Mouse (Mus musculus) embryonic stem cell, embryonic (primary cell): Measurements from ENCODE around the gene Spindoc.

Experiments used
- CTCF ChIA-PET, 4 experiments: fragments of 300-600 bp in 2 of 4; fragments of 350-600 bp in 2 of 4; sonication (Branson Sonifier 250); formaldehyde crosslinking; loops; one replicate each; lab custom pipeline; 2022; ENCODE audit warnings: inconsistent platforms in 2 of 4; lab: Charles Lee
- POLR2A ChIA-PET, 4 experiments: fragments of 300-600 bp in 2 of 4; fragments of 350-600 bp in 2 of 4; sonication (Branson Sonifier 250); formaldehyde crosslinking; loops; one replicate each; lab custom pipeline; 2022; ENCODE audit warnings: antibody characterized with exemption in 4 of 4, inconsistent platforms in 1 of 4; lab: Charles Lee

The Spindoc gene

GRCm38 (mm10) chr19:7416834-7417735 lies 34.3 kb upstream of the Spindoc start, which contains the start of gene 2700081O15Rik:
Gene 2700081O15Rik (plus strand): TSS chr19:7417625.
- ChIA-PET POLR2A (interaction anchor here (0.5 to 3.1 kb wide), 77 partner anchors 10 to 1422 kb away, joined by 3 to 35 read pairs (median 4); partner anchors contain the start of genes Mark2 (in 2 of the 4), Naa40 (in 2 of the 4), Otub1 (in 2 of the 4) and Rcor2 (in 2 of the 4)), CTCF (interaction anchor here in 3 of 4 experiments (0.6 to 2.3 kb wide), 26 partner anchors 9 to 1369 kb away, joined by 3 to 10 read pairs (median 4); partner anchors contain the start of genes Cox8a (in 1 of the 3), Naa40 (in 1 of the 3), Rcor2 (in 1 of the 3) and Taf6l (in 1 of the 3))

- ChIA-PET CTCF (interaction anchor here in 2 of 4 experiments (0.9 to 2.3 kb wide), 4 partner anchors 20 to 157 kb away, joined by 3 to 9 read pairs (median 4); no protein-coding TSS in a partner anchor), POLR2A (interaction anchor here in 3 of 4 experiments (0.5 to 3.1 kb wide), 43 partner anchors 11 to 1423 kb away, joined by 3 to 35 read pairs (median 4); partner anchors contain the start of genes Mark2 (in 2 of the 3), Naa40 (in 2 of the 3), Rtn3 (in 2 of the 3) and Atl3 (in 1 of the 3))
Measured at GRCm38 (mm10) chr19:7415916-7416833, 33.4 kb upstream of the Spindoc start.

DNA sequence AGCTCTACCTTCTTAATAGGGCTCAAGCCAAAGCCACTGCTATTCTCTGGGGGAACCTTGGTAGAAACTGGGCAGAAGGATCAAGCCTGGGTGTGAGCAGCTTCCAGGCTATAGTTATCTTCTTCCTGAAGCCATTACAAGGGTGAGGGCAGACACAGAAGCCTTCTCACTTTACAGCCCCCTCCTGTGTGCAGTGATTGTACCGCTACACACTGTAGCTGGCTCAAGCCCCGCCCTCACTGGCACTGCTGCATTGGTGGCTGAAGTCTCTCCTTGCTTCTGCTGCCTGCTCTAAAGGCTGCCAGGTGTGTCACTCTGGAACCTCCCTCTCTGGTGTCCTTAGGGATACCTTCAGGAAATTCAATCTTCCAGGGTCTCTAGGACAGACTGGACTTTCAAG lies 29.6 kb upstream of the Spindoc start:
- ChIA-PET POLR2A (interaction anchor here in 3 of 4 experiments (0.6 to 2.6 kb wide), 11 partner anchors 12 to 1311 kb away, joined by 3 to 7 read pairs (median 3); partner anchors contain the start of gene Slc3a2 (in 1 of the 3)), CTCF (no interaction called here)

DNA sequence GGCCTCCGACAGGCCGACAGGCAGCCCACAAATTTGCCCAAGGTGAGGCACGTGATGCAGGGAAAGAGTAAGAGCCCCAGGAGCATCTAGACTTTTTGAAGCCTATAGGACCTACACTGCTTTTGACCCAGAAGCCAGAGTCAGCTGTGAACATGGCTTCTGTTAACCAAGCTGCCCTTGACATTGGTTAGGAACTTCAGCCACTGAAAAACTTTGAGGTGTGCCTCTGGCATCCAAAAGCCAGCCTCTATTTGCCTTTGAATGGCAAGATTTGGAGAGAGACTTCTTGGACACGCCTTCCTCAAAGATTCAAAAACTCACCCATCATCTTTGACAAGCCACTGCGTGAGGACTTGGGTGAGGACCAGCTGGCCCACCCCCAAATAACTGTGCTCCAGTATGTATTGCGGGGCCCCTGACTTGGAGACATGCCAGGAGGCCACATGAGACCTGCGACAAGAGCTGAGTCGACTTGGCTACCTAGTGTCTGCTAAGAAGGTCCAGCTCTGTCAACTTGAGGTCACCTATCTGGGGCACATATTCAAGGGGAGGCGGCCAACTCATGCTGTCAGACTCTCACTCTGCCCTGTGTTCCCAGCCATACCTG lies 21.9 kb upstream of the Spindoc start:
- POLR2A ChIA-PET: interaction anchor here in 3 of 4 experiments (0.6 to 2.2 kb wide), 22 partner anchors 9 to 347 kb away, joined by 3 to 12 read pairs (median 4); partner anchors contain the start of genes 2700081O15Rik (in 2 of the 3), Atl3 (in 1 of the 3) and Otub1 (in 1 of the 3)
- CTCF ChIA-PET: interaction anchor here in 3 of 4 experiments (0.6 to 1.7 kb wide), 7 partner anchors 16 to 334 kb away, joined by 3 to 5 read pairs (median 3); no protein-coding TSS in a partner anchor

DNA sequence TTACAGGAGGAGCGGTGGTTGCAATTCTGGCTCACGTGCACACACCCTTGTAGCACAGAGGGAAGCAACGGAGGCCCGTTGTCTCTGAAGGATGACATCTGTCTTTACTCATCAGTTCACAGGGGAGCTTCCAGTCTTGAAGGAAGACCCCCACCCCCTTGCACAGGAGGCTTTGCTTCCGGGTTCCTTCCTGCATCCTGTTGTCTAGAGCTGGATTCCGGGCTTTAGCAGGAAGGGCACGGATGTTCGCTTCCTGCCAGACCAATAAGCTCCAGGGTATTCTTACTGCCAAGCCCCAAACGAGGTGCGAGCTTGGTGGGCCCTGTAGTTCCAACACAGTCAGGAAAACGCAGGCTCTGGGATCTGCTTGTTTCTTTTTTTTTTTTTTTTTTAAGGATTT lies 17.8 kb upstream of the Spindoc start:
- POLR2A ChIA-PET: interaction anchor here in 3 of 4 experiments (0.6 to 2.5 kb wide), 21 partner anchors 11 to 531 kb away, joined by 3 to 10 read pairs (median 4); partner anchors contain the start of genes 2700081O15Rik (in 1 of the 3), Naa40 (in 1 of the 3) and Spindoc (in 1 of the 3)

GRCm38 (mm10) chr19:7398898-7399297 lies 16.1 kb upstream of the Spindoc start:
- CTCF ChIA-PET: interaction anchor here in 1 of 4 experiments (0.7 kb wide), 1 partner anchor 132 kb away, joined by 3 read pairs; the partner anchor contains the start of gene Rcor2
- POLR2A ChIA-PET: interaction anchor here in 3 of 4 experiments (0.6 to 2.5 kb wide), 6 partner anchors 12 to 1422 kb away, joined by 3 to 10 read pairs (median 4); partner anchors contain the start of genes 2700081O15Rik (in 1 of the 3) and Naa40 (in 1 of the 3)

More for the DNA sequence above, 17.8 kb upstream of the Spindoc start:
- CTCF ChIA-PET: interaction anchor here in 3 of 4 experiments (0.6 to 1.3 kb wide), 3 partner anchors 18 to 273 kb away, joined by 4 to 7 read pairs (median 5); no protein-coding TSS in a partner anchor

DNA sequence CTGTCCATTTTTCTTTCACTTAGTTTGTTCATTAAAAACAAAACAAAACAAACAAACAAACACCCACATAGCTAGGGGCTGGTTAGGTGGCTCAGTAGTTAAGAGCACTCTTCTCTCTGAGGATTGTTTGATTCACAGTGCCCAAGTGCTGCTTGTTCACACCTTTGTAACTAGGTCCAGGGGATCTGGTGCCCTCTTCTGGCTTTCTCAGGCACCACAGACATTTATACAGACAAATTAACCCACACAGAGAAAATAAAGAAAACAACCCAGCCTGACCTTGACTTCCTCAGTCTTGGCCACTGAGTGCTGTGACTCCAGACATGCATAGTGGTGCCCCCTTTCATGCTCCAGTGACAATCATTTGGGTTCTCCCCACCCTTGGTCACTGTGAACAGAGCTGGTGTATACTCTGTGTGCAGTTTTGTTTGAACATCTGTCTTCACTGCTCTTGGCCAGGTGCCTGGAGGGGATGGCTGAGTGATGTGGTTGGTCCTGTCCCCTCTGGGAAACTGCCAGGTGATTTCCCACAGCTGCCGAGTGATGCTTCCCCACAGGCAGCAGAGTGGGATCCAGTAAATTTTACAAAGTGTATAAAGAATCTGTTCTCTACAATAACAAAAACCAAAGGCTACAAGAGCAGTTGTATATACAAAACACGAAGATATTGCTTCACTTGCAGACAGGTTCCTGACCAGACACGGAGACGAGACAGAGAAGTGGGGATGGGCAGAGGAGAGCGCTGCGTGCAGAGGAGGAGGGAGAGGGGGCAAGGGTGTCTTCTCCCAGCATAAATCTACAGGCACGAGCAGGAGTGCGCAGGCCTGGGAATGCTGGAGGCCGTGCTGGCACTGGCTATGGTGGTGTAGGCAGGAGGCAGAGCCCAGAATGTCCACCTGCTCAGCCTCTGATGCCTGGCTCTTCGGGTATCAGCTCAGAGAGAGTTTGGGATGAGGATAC lies 14.4 kb upstream of the Spindoc start:
- ChIA-PET POLR2A (interaction anchor here in 2 of 4 experiments (0.8 to 2.5 kb wide), 7 partner anchors 7 to 45 kb away, joined by 3 to 6 read pairs (median 3); no protein-coding TSS in a partner anchor), CTCF (interaction anchor here in 3 of 4 experiments (0.6 to 1.3 kb wide), 5 partner anchors 9 to 352 kb away, joined by 3 to 6 read pairs (median 3); no protein-coding TSS in a partner anchor)

- POLR2A ChIA-PET: interaction anchor here (0.5 to 1.7 kb wide), 32 partner anchors 11 to 1777 kb away, joined by 3 to 9 read pairs (median 4); partner anchors contain the start of gene Atl3 (in 1 of the 4)
Measured at GRCm38 (mm10) chr19:7388488-7388887, 5.7 kb upstream of the Spindoc start.

GRCm38 (mm10) chr19:7386042-7386441 lies 3.2 kb upstream of the Spindoc start:
- CTCF ChIA-PET: interaction anchor here in 1 of 4 experiments (0.9 kb wide), 1 partner anchor 10 kb away, joined by 3 read pairs; no protein-coding TSS in a partner anchor
- POLR2A ChIA-PET: interaction anchor here in 1 of 4 experiments (0.8 to 1.9 kb wide), 6 partner anchors 8 to 124 kb away, joined by 3 to 7 read pairs (median 4); no protein-coding TSS in a partner anchor

More at GRCm38 (mm10) chr19:7388488-7388887, 5.7 kb upstream of the Spindoc start:
- CTCF ChIA-PET: interaction anchor here in 3 of 4 experiments (0.5 to 1.1 kb wide), 12 partner anchors 8 to 455 kb away, joined by 3 to 7 read pairs (median 4); partner anchors contain the start of gene 2700081O15Rik (in 1 of the 3)

DNA sequence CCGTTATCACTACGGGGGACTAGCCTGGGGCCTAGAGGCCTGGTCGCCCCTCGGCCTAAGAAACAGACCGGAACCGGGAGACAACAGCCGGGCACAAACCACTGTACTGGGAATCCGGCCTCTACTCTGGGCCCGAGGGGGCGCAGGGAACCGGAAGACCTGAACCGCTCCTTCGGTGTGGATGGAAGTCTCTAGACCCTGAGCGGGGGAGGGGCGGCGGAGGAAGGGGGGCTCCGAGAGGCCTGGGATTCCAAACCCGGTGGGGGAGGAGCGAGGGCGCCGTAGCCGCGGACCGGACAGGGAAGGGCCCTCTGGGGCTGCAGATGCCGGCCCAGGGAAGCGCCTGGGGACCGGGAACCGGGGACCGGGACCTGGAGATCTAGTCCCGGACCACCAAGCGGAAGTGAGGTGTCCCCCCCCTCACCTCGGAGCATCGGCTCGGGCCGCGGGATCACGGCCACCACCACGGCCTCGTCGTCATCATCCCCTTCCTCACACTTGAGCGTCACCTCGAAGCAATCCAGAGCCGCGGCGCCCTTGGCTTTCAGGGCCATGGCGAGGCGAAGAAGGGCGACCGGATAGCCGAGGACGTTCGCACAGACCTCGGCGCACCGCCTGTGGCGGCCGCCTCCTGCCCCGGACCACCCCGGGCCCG lies 419 bp downstream of the Spindoc start:
- ChIA-PET CTCF (no interaction called here), POLR2A (interaction anchor here in 3 of 4 experiments (0.6 to 6.7 kb wide), 25 partner anchors 8 to 325 kb away, joined by 3 to 49 read pairs (median 6); partner anchors contain the start of genes 2700081O15Rik (in 1 of the 3) and Mark2 (in 1 of the 3))

DNA sequence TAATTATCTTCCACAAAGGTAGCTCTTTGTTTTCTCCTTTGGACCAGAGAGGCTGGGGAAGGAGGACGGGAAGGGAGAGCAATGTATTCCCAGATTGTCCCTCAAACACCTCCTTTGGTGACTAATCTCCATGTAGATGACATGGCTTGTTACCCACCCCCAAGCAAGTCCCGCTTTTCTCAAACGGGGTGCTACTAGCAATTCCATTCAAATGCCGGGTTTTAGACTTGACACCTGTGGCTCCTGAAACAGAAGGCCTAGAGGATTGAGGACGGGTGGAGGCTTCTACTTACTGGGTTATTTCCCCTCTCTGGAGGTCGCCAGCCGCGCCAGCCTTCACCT lies 917 bp downstream of the Spindoc start:
- CTCF ChIA-PET: no interaction called here
- POLR2A ChIA-PET: interaction anchor here (0.6 to 6.7 kb wide), 25 partner anchors 9 to 324 kb away, joined by 3 to 49 read pairs (median 4); partner anchors contain the start of genes 2700081O15Rik (in 1 of the 4), Cox8a (in 1 of the 4), Mark2 (in 1 of the 4) and Naa40 (in 1 of the 4)

DNA sequence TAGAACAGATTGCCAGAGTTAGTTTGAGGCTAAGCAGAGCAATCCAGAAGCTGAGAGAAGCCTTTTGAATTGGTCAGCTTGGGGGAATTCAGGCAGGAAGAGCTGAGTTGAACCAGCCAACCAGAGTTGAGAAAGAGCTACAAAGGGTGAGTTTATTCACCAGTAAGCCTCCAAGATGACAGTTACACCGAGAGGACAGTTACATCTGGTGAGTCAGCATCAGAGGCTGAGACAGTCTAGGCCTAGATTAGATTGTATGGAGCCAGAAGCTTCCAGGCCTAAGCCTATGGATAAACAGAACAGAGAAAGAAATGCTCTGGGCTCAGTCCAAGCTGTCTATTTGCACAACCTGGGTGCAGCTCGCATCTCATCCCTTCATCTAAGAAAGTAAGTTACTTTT lies 5.2 kb downstream of the Spindoc start:
- POLR2A ChIA-PET: interaction anchor here in 2 of 4 experiments (0.6 to 6.7 kb wide), 16 partner anchors 9 to 556 kb away, joined by 3 to 49 read pairs (median 4); partner anchors contain the start of gene Mark2 (in 1 of the 2)
- CTCF ChIA-PET: interaction anchor here in 3 of 4 experiments (0.7 to 0.8 kb wide), 3 partner anchors 8 to 453 kb away, joined by 3 to 6 read pairs (median 3); no protein-coding TSS in a partner anchor

- POLR2A ChIA-PET: interaction anchor here in 3 of 4 experiments (0.6 to 2.7 kb wide), 19 partner anchors 9 to 112 kb away, joined by 3 to 11 read pairs (median 4); partner anchors contain the start of genes Spindoc (in 2 of the 3) and 2700081O15Rik (in 1 of the 3)
- CTCF ChIA-PET: no interaction called here
Measured at GRCm38 (mm10) chr19:7374491-7374890, 8.3 kb downstream of the Spindoc start.

DNA sequence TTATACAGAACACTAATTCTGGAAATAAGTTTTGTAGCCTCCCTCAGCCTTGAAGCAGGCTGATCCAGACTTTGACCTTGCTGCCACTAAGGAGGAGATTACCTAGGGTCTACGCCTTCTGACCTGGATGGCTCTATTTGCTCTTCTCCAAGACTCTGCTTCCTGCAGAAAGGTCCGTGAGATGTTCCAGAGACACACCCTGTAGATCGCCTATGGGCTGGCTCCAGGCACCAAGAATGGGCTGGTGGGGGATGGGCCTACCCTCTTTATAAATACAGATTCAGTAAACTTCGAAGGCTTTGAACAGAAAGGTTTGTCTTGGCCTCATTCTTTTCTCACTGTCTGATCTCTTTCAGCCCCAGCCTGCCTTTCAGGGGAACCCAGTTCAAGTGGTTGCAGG lies 13.3 kb downstream of the Spindoc start:
- ChIA-PET POLR2A (interaction anchor here in 3 of 4 experiments (0.6 to 11.2 kb wide), 27 partner anchors 7 to 209 kb away, joined by 3 to 129 read pairs (median 4); partner anchors contain the start of genes Spindoc (in 2 of the 3), 2700081O15Rik (in 1 of the 3), Mark2 (in 1 of the 3) and Naa40 (in 1 of the 3)), CTCF (interaction anchor here in 3 of 4 experiments (0.6 kb wide), 3 partner anchors 8 to 1721 kb away, joined by 3 to 5 read pairs (median 5); no protein-coding TSS in a partner anchor)
